Mouse (Mus musculus): ENCODE measurements around the gene Tekt1. TPM values are rescaled to one million over a fixed set of nuclear protein-coding genes. Genes with fewer than 3 reads are reported as not detected.

Tekt1 gene
- polyA plus RNA-seq, 1 experiment from 2014 or later, result 5.9 TPM

- Histone ChIP-seq H3K36me3 (no peaks in the 10 kb centered on the region), H3K27me3 (replicated peaks) (no peaks in the 10 kb centered on the region), H3K4me1 (no peaks in the 10 kb centered on the region), H3K9ac (replicated peaks) (no peak overlapping the region), H3K27ac (replicated peaks) (no peak overlapping the region), H3K4me3 (replicated peaks) (no peak overlapping the region), H3K9me3 (replicated peaks) (no peaks in the 10 kb centered on the region), H3K4me2 (peak overlapping the region; percentile 23)
- ATAC-seq (ENCODE audit: low FRiP score), result no peak
- WGBS, result 77% methylated on average over 7 of the region's 7 CpGs
Measured at GRCm38 (mm10) chr11:72302230-72302629, 60.0 kb downstream of the Tekt1 start.

GRCm38 (mm10) chr11:72301334-72301733 lies 60.9 kb downstream of the Tekt1 start, which contains the start of gene Xaf1:
TSS of gene Xaf1 (plus strand) at chr11:72301629.
- Histone ChIP-seq H3K27ac (replicated peaks) (no peak within 1 kb of the TSS), H3K9me3 (replicated peaks) (no peaks in the 10 kb centered on the region), H3K27me3 (replicated peaks) (no peaks in the 10 kb centered on the region), H3K9ac (replicated peaks) (no peak within 1 kb of the TSS), H3K4me2 (peak within 1 kb of the TSS; percentile 23), H3K36me3 (no peaks in the 10 kb centered on the region), H3K4me1 (no peaks in the 10 kb centered on the region), H3K4me3 (replicated peaks) (peak within 1 kb of the TSS; percentile 13; the same call in 1 of the 2 replicates)
- 30% methylated on average over 6 of the region's 6 CpGs for WGBS
- no peak for ATAC-seq (ENCODE audit: low FRiP score)

Small RNAs within 50 kb of the gene (microRNA-seq; reads per million reads assigned to microRNA genes)
- not detected for gene Mir6338

Other genes with a start within 250 kb of the Tekt1 start
- 4.5 and 5.3 TPM in 2 replicates for gene Pitpnm3, start 226.7 kb downstream of the Tekt1 start, polyA plus RNA-seq (2015; fragmentation: Nextera tagmentation; extraction: Ambion mirVana)
- gene Gm43951, start 155.6 kb downstream of the Tekt1 start, polyA plus RNA-seq (2015; fragmentation: Nextera tagmentation; extraction: Ambion mirVana), result 1.00 and 1.4 TPM in 2 replicates
- 15.7 and 16.4 TPM in 2 replicates for gene 4933427D14Rik, start 155.0 kb downstream of the Tekt1 start, polyA plus RNA-seq (2015; fragmentation: Nextera tagmentation; extraction: Ambion mirVana)
- gene Txndc17, start 154.9 kb downstream of the Tekt1 start, polyA plus RNA-seq (2015; fragmentation: Nextera tagmentation; extraction: Ambion mirVana), result 162 and 174 TPM in 2 replicates
- gene Med31, start 146.8 kb downstream of the Tekt1 start, polyA plus RNA-seq (2015; fragmentation: Nextera tagmentation; extraction: Ambion mirVana), result 49.5 and 55.3 TPM in 2 replicates
- gene Slc13a5, start 95.2 kb downstream of the Tekt1 start, polyA plus RNA-seq (2015; fragmentation: Nextera tagmentation; extraction: Ambion mirVana), result 1.8 TPM in 2 replicates
- gene Xaf1, start 60.8 kb downstream of the Tekt1 start, polyA plus RNA-seq (2015; fragmentation: Nextera tagmentation; extraction: Ambion mirVana), result 3.0 and 10.6 TPM in 2 replicates
- gene Fbxo39, start 48.0 kb downstream of the Tekt1 start, polyA plus RNA-seq (2015; fragmentation: Nextera tagmentation; extraction: Ambion mirVana), result not detected in 2 replicates
- gene Smtnl2, start 49.3 kb upstream of the Tekt1 start, polyA plus RNA-seq (2015; fragmentation: Nextera tagmentation; extraction: Ambion mirVana), result 10.2 and 16.1 TPM in 2 replicates
- 1.2 TPM in 1 of 2 replicates, not detected in the other for gene Ggt6, start 73.1 kb upstream of the Tekt1 start, polyA plus RNA-seq (2015; fragmentation: Nextera tagmentation; extraction: Ambion mirVana)
- gene Mybbp1a, start 78.9 kb upstream of the Tekt1 start, polyA plus RNA-seq (2015; fragmentation: Nextera tagmentation; extraction: Ambion mirVana), result 63.1 and 82.7 TPM in 2 replicates
- gene Spns2, start 127.5 kb upstream of the Tekt1 start, polyA plus RNA-seq (2015; fragmentation: Nextera tagmentation; extraction: Ambion mirVana), result 9.4 and 12.6 TPM in 2 replicates
- 0.06 and 1.1 TPM in 2 replicates for gene Spns3, start 188.1 kb upstream of the Tekt1 start, polyA plus RNA-seq (2015; fragmentation: Nextera tagmentation; extraction: Ambion mirVana)
- gene Ube2g1, start 244.8 kb upstream of the Tekt1 start, polyA plus RNA-seq (2015; fragmentation: Nextera tagmentation; extraction: Ambion mirVana), result 76.2 and 77.3 TPM in 2 replicates

All from neural tube, embryonic 15.5 days (tissue).